Mouse (Mus musculus) kidney, adult 11 months (tissue): Measurements from ENCODE around the gene Serpina3m.
"Not testable (repeated sequence)": the region's sequence is repeated elsewhere in the genome, so short reads cannot be mapped to it uniquely, and the experiment has no call there.

Experiments used
- DNase-seq: peaks from one replicate; pipeline ENCODE4 v3.0.0; 2022

Gene Serpina3m

DNA sequence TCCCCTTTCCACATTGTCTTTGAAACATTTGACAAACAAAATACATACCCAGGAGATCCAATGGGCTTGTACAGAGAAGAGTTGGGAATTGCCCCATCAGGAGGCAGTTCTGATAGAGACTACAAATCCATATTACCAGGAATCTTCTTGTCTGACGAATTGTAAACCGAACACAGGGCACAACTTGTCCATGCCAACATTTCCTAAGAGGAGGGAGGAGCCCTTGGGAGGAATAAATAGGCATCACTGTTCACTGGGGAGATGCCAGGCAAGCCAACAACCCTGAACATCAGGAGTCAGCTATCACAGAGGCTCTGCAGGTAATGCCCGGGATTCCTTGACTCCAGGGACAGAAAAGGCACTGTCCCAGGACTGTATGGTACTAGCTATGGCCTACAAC, at the start of gene Serpina3m, which contains the start of gene Serpina3k:
TSS of gene Serpina3m (plus strand) at position 261 of the 400 bp plus-strand sequence.
TSS of gene Serpina3k (plus strand) at position 261 of the 400 bp plus-strand sequence.
- not testable (repeated sequence) for DNase-seq

DNA sequence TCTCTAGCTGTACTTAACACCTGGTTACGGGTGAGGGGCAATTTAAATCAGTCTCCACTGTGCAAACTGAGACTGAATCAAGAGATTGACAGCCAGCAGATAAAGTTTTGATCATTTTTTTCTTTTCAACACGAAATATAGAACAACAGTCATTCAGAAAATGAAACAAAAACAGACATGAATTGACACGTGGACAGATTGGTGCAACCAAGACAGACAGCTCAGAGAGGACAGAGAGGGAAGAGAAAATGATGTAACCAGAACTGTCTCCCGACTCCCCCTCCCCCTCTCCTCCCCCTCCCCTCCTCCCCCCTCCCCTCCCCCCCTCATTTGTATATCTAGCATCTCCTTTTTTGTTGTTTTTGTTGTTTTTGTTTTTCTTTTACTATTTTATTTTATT, 48.4 kb upstream of the Serpina3m start:
- DNase-seq = no peak

GRCm38 (mm10) chr12:104293963-104294362, 44.3 kb upstream of the Serpina3m start:
- no peak for DNase-seq

- no peak for DNase-seq
Measured at GRCm38 (mm10) chr12:104298049-104298448, 40.2 kb upstream of the Serpina3m start.

GRCm38 (mm10) chr12:104305991-104306390, 32.3 kb upstream of the Serpina3m start:
- DNase-seq = no peak

- no peak for DNase-seq
Measured at GRCm38 (mm10) chr12:104314253-104314652, 24.0 kb upstream of the Serpina3m start, which contains the start of gene Serpina3j. Gene Serpina3j, plus strand, starts transcription at chr12:104314553.

GRCm38 (mm10) chr12:104322454-104322853, 15.8 kb upstream of the Serpina3m start:
- DNase-seq = no peak

DNA sequence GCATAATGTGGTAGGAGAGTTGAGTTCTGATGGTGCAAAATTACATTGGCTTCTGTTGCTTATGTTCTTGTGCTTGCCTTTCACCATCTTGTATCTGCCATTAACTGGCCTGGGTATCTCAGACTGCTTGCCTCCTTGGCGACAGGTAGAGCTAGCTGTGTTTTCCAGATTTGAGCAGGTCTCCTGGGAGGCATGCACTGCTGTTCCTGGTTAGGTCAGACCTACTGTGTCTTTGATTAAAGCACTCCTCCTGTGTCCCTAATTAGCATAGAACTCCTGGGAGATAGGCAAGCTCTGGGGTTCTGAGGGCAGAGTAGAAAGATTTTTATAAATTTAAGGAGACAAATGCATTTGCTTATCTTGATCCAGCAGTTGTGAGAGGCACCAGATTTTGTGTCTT, 6.6 kb upstream of the Serpina3m start:
- DNase-seq = no peak

DNA sequence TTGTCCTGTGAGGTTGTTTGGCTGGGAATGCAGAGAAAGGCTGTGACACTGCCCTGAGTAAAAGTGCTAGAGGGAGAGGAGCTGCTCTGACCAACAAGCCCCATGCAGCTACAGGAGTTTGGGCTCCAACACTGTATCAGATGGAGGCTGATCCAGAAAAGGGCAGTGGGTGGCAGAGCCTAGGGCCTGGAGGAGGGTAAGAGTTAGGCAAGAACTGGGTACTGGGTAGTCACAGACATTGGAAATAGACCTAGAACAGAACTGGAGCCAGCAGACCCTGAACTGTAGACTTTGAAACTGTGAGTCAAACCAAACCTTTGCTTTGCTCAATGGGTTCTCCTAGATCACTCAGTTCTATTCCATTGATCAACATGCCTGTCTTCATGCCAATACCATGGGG, 1.4 kb upstream of the Serpina3m start:
- DNase-seq = not testable (repeated sequence)

DNA sequence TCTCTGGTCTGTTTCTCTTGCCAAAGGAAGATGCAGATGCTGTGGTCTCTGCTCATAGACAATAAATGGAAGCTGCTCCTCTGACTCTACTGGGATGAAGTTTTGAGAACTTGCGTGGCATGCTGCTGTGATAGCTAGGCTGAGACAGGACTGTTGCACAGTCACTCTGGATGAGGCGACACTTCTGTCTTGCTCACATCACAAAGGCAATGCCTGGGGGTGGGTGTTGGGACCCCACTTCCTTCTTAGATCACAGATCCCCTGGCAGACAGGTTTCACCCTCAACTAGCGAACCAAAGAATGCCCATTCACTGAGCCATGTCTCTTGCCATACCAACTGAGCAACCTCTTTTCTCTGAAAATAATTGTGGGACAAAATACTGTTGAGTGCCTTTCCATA, 419 bp downstream of the Serpina3m start:
- DNase-seq = no peak

GRCm38 (mm10) chr12:104342489-104342888, 4.2 kb downstream of the Serpina3m start:
- not testable (repeated sequence) for DNase-seq

DNA sequence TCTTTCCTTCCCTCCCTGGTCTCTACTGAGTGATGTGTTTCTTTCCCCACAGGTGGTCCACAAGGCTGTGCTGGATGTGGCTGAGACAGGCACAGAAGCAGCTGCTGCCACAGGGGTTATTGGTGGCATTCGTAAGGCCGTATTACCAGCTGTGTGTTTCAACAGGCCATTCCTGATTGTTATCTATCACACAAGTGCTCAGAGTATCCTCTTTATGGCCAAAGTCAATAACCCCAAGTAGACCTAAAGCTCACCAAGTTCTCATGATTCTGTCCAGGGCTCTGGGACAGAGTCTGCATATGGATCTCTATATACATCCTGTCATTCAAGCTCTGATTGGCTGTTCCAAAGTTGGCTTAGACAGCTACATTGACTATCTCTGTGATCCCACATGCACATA, 6.9 kb downstream of the Serpina3m start:
- no peak for DNase-seq

- no peak for DNase-seq
Measured at GRCm38 (mm10) chr12:104345707-104346106, 7.4 kb downstream of the Serpina3m start.

DNA sequence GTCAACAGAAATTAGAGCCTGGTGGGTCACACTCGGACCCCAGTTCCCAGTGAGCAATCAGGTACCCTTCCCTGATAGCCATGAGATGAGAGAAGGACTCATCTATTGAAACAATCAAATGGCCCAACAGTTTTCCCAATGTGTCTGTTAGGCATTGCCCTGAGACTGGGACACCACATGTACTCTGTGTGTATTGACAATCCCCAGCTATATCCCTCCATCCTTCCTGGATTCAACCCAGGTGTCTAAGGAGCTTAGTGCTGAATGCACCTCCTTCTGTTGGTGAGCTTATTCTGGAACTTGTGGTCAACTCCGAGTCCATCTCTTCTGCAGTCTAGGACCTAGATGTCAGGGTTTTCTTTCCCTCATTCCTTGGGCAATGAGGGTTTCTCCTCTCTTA, 8.8 kb downstream of the Serpina3m start:
- DNase-seq = no peak

- DNase-seq = peak; percentile 37
Measured at GRCm38 (mm10) chr12:104351812-104352211, 13.5 kb downstream of the Serpina3m start.

DNA sequence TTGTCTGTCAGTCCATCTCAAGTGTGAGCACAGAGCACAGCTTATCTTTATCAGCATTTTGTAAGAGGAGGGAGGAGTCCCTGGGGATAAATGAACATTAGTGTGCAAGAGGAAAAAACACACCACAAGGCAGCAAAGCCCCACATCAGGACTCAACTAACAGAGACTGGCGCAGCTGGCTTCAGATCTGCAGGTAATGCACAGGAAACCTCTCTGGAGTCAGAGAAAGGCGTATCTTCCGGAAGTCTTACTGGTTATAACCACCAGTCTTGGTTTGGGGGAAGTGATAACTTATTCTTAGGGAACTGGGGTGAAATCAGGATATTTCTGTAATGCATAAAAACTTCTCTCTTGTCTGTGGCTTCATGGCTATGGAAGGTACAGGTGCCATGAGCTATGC, 17.7 kb downstream of the Serpina3m start:
- no peak for DNase-seq

DNA sequence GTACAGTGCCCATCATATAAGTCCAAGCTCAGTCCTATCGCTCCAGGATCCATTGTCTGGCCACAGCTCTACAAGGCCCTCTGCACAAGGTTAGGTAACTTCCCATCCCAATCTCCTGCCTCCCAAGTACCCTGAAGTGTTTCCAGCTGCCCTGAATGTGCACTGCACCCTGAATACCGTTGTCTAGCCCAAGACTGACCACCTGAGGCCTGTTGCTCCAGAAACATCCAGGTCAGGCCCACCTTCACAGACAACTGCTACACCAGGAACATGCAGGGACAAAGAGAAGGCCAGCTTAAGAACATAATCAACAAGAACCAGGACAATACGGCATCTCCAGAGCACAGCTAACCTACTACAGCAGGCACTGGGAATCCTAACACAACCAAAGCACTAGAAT, 31.7 kb downstream of the Serpina3m start:
- DNase-seq = no peak

DNA sequence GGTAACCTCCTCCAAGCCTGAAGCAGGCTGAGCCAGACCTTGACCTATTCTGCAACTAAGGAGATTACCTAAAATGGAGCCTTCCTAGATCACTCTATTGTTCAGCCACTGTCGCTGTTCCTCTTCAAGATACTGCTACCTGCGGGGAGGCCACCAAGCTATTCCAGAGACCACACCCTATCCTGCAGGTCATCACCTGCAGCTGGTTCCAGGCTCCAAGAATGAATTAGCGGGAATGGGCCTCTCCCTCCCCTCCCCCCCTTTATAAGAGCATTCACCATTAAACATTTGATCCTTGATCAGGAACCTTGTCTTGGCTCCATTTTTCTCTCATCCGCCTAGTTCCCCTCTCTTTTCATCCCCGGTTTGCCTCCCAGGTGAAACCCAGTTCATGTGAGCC, 38.9 kb downstream of the Serpina3m start:
- DNase-seq = not testable (repeated sequence)

DNA sequence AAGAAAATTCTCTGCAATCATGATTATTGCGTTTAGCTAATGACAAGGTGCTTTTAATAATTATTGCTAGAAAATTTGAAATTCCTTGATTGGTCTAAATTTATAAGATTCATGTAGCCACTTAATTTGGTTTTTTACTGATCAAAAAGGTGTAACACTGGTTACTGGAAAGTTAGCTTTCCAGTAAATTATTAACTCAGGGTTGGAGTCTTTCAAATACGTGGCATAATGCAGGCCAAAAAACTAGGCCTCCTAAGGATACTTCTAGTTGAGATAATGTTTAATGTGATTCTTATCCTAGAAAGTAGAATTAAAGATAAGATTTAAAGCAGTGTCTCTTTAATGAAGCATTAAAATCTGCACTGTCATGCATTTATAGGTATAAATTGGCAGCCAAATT, 40.1 kb downstream of the Serpina3m start:
- not testable (repeated sequence) for DNase-seq

- DNase-seq = not testable (repeated sequence)
Measured at GRCm38 (mm10) chr12:104378815-104379214, 40.5 kb downstream of the Serpina3m start.

- DNase-seq = no peak
Measured at GRCm38 (mm10) chr12:104379856-104380255, 41.6 kb downstream of the Serpina3m start.

GRCm38 (mm10) chr12:104381071-104381604, 42.9 kb downstream of the Serpina3m start:
- DNase-seq = not testable (repeated sequence)

GRCm38 (mm10) chr12:104385987-104386386, 47.7 kb downstream of the Serpina3m start:
- not testable (repeated sequence) for DNase-seq

DNA sequence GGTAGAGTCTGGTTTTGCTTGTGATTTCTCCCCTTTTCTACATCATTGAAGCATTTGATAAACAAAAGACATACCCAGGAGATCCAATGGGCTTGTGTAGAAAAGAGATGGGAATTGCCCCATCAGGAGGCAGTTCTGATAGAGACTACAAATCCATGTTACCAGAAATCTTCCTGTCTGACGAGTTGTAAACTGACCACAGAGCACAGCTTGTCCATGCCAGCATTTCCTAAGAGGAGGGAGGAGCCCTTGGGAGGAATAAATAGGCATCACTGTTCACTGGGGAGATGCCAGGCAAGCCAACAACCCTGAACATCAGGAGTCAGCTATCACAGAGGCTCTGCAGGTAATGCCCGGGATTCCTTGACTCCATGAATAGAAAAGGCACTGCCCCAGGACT, 48.6 kb downstream of the Serpina3m start:
- DNase-seq = not testable (repeated sequence)

GRCm38 (mm10) chr12:104388477-104388876, 50.2 kb downstream of the Serpina3m start:
- no peak for DNase-seq
